Mouse (Mus musculus): ENCODE data around the gene Vps36.

The Vps36 gene

GRCm38 (mm10) chr8:22192660-22193431, at the start of gene Vps36:
Gene Vps36, plus strand, starts transcription at chr8:22192809.
- TF ChIP-seq GATA4 (IDR thresholded peaks at IDR 0.05; ENCODE audit: insufficient replicate concordance, low read length): peak; percentile 24; the same call in 1 of the 2 replicates

- no peak for TF ChIP-seq GATA4 (IDR thresholded peaks at IDR 0.05; ENCODE audit: insufficient replicate concordance, low read length)
Measured at GRCm38 (mm10) chr8:22143764-22144491, 48.7 kb upstream of the Vps36 start.

DNA sequence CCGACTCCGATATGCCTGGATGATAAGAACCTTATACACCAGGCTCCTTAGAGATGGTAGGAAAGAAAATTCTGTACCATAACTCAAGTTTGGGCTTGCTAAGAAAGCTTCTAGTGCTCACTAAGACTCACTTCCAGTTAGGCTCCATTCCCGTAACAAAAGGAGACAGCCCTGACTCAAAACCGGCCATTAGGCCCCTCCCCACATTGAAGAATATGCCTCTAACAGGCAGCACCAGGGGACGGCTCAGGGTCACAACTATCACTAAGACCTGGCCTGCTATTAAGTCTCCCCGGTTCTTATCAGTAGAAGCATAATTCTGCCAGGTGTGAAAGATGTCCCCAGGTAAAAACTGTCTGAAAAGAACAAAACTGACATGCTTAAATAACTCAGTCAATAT, 46.8 kb upstream of the Vps36 start:
- TF ChIP-seq GATA4 (IDR thresholded peaks at IDR 0.05; ENCODE audit: insufficient replicate concordance, low read length): no peak

GRCm38 (mm10) chr8:22147706-22148366, 44.8 kb upstream of the Vps36 start:
- TF ChIP-seq GATA4 (IDR thresholded peaks at IDR 0.05; ENCODE audit: insufficient replicate concordance, low read length): no peak

GRCm38 (mm10) chr8:22148367-22148740, 44.3 kb upstream of the Vps36 start:
- TF ChIP-seq GATA4 (IDR thresholded peaks at IDR 0.05; ENCODE audit: insufficient replicate concordance, low read length): no peak

- no peak for TF ChIP-seq GATA4 (IDR thresholded peaks at IDR 0.05; ENCODE audit: insufficient replicate concordance, low read length)
Measured at GRCm38 (mm10) chr8:22149643-22150344, 42.8 kb upstream of the Vps36 start.

GRCm38 (mm10) chr8:22150345-22150663, 42.3 kb upstream of the Vps36 start:
- TF ChIP-seq GATA4 (IDR thresholded peaks at IDR 0.05; ENCODE audit: insufficient replicate concordance, low read length): 0 out of 2 replicates have a peak, but pooled peaks have one; percentile 16

DNA sequence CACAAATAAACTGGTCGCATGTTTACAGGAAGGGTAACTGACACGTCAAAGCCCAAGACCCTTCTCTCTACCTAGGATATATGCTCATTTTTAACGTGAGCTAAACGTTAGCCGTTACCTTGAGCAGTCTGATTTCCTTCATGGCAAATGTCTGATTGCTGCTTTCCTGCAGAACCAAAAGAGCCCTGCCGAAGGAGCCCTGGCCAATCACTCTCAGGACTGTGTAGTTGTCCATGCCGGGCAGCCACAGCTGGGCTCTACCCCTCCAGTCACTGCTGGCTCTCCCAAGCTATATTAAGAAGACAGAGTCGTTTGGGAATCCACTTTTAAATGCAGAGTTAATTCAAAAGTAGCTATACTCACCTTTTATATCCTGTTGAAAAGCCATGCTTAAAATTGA, 30.4 kb upstream of the Vps36 start:
- TF ChIP-seq GATA4 (IDR thresholded peaks at IDR 0.05; ENCODE audit: insufficient replicate concordance, low read length): no peak

GRCm38 (mm10) chr8:22164431-22164830, 28.2 kb upstream of the Vps36 start:
- TF ChIP-seq GATA4 (IDR thresholded peaks at IDR 0.05; ENCODE audit: insufficient replicate concordance, low read length): no peak

DNA sequence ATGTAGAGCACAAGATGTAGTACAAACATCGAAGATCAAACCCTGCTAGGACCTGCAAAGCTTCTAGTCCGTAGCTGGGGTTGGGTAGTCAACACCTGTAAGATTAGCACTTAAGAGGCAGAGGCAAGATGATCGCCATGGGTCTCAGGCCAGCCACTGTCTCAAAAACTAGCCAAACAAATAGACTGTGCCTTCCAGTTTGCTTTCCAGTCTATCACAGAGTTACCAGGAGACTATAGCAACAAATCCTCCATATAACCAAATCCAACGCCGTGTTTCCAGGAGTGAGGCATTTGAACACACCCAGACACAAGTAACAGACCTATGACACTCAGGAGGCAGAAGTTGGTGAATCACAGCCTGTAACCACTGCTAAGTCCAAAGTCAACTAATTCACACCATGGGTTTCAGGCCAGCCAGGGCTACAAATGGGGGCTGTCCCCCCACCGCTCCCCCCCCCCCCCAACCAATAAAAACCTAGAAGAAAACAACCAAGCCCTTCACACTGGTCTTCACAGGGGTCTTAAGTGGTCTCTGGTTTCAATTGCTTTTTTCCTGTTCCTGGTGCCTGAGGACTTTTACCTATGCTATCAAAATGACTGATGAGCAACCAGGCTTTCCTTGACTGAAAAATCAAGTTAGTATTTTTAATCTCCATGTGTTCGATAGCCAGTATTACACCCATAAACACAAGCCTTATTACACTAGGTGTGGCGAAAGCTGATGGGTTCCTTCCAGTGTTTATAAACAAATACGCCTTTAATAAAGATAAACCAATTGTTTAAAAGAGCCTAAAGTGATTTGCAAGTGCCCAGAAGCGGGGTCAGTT, 27.1 kb upstream of the Vps36 start:
- TF ChIP-seq GATA4 (IDR thresholded peaks at IDR 0.05; ENCODE audit: insufficient replicate concordance, low read length): no peak

DNA sequence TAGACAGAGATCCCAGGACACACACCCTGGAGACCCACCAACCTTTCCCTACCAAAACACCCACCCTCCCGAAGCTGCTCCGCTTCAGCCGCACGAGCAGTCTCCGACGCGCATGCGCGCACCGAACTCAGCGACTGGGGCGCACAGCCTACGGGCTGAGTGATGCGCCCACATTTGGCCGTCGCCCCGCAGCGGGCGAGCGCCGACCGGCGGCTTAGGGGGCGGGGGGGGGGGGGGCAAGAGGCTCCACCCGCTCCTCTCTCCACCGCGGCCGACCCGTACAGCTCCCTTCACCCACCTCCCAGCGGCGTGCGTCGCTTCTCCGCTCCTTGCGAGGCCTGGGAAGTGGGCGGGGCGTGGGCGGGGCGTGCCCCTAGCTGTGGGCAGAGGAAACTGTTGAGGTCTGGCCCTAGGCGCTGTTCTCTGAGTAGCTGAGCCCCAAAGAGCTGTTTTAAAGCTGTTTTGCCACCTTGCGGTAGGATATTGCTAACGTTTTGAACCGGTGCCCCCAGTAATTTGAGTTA, 26.5 kb upstream of the Vps36 start, which contains the start of gene Nek3:
Nek3 (minus strand) TSS at position 356 of the 524 bp plus-strand sequence.
- no peak for TF ChIP-seq GATA4 (IDR thresholded peaks at IDR 0.05; ENCODE audit: insufficient replicate concordance, low read length)

GRCm38 (mm10) chr8:22169167-22169566, 23.4 kb upstream of the Vps36 start:
- no peak for TF ChIP-seq GATA4 (IDR thresholded peaks at IDR 0.05; ENCODE audit: insufficient replicate concordance, low read length)

- no peak for TF ChIP-seq GATA4 (IDR thresholded peaks at IDR 0.05; ENCODE audit: insufficient replicate concordance, low read length)
Measured at GRCm38 (mm10) chr8:22175966-22176365, 16.6 kb upstream of the Vps36 start.

- no peak for TF ChIP-seq GATA4 (IDR thresholded peaks at IDR 0.05; ENCODE audit: insufficient replicate concordance, low read length)
Measured at GRCm38 (mm10) chr8:22184884-22185283, 7.7 kb upstream of the Vps36 start.

Measured in liver, adult (tissue).